Mouse (Mus musculus) adrenal gland, postnatal 36 days (tissue): Measurements from ENCODE around the gene Cdk6. TPM values are rescaled to one million over a fixed set of nuclear protein-coding genes. Genes with fewer than 3 reads are reported as not detected.
"Not testable (repeated sequence)": the region's sequence is repeated elsewhere in the genome, so short reads cannot be mapped to it uniquely, and the experiment has no call there.

Source experiments
- DNase-seq, 2 experiments: peaks; one replicate each; pipeline ENCODE4 v3.0.0; 2021; ENCODE audit warnings: mixed read lengths in 1 of 2
- long read RNA-seq, 2 experiments: library from polyadenylated mRNA; stranded (forward); transcript quantifications; one replicate each; pipeline ENCODE4 v2.0.0; 2021; ENCODE audit warnings: borderline sequencing depth in 2 of 2
- total RNA-seq, 2 experiments: library from RNA; stranded (reverse); gene quantifications; 2 replicates each; pipeline ENCODE4 v1.2.3; 2021

Gene Cdk6
- 10 to 100 TPM; 16.3 to 20.4 TPM for total RNA-seq
- long read RNA-seq, experiment 1, partial matches to known transcripts: 0 of 1 reads
- long read RNA-seq, experiment 1, other reads (novel, unspliced or antisense): 1 of 1 reads
- long read RNA-seq, experiment 2, full-length matches to known transcripts: 1 of 2 reads
- long read RNA-seq, experiment 2, partial matches to known transcripts: 0 of 2 reads
- long read RNA-seq, experiment 2, other reads (novel, unspliced or antisense): 1 of 2 reads

DNA sequence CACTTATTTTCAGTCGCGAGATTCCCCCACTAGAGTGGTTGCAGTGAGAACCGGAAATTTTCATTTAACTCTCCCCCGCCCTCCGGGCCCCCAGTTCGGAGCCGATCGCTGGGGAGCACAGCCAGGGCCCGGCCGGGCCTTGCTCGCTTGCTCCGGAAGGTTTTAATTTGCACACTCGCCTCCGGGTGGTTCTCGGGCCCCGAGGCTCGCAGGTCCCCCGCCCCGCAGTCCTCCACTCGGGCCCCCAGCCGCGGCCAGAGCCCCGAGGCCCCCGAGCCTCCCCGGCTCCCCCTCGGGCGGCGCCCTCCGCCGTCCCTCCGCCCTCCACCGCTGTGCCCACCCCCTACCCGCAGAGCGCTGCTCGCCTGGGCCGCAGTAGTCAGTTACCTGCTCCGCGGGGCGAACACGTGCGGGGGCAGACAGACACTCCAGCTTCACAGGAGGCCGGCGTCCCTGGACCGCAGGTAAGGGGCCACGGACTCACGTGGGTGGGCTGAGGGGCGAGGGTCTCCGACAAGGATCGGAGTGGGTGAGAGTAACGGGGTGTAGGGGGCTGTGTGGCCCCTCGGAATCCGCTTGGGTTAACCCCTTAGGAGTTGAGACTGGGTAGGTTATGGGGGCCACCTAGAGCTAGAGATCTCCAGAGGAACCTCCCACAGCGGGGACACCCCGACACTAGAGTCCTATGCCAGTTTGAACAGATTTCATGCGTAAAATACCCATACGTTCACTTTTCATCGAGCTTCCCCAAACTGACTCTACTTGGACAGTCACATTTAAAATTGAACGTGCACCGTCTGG, at the start of gene Cdk6:
Cdk6 (plus strand) TSS at position 375 of the 801 bp plus-strand sequence.
- DNase-seq: peak; percentile 55 to 69

DNA sequence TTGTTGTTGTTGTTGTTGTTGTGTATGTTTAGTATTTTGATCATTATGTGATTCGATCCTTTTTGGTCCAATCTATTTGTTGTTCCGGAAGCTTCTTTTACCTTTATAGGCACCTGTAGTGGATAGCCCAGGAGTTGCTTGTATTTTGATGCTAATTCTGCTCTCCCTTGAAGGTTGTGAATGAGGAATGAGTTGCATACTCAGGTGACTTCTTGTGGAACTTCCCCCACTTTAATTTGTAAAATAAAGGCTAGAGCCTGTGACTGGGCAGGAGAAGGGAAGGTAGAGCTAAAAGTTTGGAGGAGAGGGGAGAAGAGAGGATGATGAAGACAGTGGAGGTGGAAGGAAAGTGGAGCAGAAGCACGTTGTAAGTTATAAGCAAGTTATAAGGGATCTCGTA, 47.6 kb upstream of the Cdk6 start:
- DNase-seq: no peak

DNA sequence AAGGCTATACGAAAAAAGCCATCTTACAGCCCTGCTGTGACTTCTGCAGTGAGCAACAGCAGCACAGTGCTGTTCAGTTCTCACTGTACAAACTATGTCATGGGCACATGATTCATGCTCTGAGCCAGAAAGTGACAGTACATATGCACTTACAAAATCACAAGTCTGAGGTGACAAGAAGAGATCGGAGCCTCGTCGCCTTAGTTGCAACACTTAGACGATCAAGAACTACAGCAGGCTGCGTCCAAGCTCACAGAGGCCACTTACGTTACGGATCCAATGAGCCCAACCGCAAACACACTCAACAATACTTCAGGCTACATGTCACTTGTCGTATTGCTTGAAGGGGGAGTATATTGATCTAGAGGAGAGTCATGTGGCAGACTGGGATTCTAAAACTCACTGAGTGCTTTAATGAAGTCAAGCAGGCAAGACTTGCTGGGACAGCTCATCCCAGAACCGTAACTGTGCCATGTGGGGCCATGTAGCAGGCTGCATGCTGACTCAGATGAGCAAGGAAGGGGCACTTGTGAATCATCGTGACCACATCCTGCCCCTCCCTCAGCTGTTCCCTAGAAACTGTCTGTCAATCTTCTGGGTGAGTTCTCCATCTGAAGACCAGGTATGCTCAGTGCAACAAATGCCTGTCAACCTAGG, 40.4 kb upstream of the Cdk6 start:
- peak; percentile 54 to 60 for DNase-seq

DNA sequence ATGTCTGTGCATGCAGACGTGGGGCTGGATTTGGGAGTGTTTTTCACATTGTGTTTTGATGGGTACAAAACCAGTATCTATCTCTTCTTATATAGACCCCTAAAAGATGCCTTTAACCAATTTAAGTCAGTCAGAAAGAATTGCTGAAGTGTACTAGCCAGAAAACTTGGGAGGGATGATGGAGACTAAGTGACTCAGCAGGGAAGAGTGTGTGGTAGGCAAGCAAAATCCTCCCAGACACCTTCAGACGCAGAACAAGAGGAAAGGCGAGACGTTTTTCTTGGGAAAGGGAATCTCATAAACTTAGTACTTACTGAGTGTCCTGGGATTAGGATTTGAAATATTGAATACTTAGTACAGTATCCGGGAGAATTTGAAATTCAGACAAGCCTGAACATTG, 39.8 kb upstream of the Cdk6 start:
- DNase-seq: no peak

DNA sequence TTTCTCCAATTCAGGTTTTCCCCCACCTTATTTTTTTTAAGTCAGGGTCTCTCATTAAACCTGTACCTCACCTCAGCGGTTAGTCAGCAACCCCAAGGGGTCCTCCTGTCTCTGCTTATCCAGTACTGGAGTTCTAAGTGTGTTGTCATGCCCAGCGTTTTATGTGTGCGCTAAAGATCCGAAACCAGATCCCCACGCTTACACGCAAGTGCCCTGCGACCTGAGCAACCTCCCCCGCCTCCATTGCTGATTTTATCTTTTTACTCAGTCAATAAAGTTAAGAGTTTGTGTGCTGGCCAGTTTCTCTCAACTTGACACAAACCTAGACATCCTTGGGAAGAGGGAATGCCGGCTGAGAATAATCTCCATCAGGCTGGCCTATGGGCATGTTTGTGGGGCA, 37.4 kb upstream of the Cdk6 start:
- DNase-seq: no peak

DNA sequence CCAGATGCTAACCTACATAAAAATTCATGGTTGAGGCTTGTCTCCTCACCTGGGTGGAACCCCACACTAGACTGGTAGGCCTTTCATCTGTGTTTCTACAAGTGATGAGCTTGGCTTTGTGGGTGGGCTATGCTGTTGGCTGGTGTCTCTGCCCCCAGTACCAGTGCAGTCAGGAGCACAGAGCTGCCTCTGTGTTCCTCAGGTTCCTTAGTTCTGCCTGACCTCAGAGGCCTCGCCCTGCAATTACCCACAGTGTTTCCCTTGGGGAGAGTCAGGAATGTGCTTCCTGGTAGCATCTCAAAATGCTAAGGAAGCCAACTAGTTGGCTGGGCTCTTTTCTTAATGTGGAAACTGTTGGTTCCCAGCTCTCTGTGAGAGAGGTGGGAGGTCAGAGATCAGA, 35.1 kb upstream of the Cdk6 start:
- DNase-seq: no peak

DNA sequence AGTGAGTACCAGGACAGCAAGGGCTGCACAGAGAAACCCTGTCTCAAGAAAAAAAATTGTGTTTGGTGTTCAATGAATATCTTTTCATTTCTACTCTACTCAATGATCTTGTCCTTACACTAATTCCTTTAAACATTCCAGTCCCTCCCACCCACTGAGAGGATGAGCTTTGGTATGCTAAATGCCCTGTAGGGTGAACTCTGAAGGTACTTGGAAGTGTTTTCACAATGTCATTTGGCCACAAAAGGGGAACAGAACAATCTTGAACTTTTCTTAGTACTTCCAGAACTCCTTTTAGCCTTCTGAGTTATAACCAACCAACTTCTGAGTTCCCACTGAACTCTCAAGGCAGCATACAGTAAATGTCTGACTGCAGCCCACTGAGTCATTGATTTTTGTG, 32.2 kb upstream of the Cdk6 start:
- DNase-seq: no peak

DNA sequence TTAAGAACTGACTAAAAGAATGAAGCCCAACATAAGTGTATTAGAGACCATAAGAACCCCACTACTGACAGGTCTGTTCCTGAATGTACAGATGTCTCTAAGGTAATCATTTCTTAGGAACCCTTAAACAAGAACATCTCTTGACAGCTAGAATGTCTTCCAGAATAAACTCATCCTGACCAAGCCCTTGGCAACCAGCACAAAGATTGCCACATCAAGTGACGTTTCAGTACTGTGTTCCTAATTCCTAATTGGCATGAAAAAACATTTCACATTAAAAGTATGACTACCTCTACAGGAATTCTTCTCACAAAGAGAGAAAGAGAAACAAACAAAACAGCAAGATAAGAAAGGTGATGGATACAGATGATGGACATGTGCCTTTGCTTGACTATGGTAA, 31.7 kb upstream of the Cdk6 start:
- DNase-seq: peak in 1 of 2 experiments; percentile 2

DNA sequence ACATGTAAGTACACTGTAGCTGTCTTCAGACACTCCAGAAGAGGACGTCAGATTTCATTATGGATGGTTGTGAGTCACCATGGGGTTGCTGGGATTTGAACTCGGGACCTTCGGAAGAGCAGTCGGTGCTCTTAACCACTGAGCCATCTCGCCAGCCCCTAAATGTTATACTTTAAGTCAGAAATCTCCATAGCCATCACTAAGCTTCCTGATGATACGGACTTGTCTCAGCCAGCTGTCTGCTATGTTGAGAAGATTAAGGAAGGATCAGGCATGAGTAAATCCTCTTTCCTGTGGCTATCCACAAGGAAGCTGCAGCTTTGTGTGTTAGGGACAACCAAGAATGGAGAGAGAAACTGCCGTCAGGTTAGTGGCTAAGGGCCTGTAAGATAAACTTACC, 30.1 kb upstream of the Cdk6 start:
- DNase-seq: not testable (repeated sequence)

DNA sequence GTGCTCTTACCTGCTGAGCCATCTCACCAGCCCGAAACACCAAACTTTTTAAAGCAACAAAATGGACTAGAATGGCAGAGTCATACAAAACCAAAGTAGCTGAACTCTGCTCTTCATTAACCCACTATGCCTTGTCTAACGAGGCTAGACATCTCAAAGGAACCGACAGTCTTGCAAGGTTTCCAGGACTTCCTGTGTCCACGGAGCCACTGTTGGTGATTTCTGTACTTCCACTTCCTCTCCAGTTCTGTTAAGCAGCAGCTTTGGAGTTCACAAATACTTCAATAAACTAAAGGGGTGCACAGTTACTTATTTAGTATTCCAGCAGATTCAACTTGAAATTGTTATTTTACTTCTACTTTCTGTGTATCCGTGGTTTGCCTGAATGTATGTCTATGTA, 23.6 kb upstream of the Cdk6 start:
- DNase-seq: not testable (repeated sequence)

DNA sequence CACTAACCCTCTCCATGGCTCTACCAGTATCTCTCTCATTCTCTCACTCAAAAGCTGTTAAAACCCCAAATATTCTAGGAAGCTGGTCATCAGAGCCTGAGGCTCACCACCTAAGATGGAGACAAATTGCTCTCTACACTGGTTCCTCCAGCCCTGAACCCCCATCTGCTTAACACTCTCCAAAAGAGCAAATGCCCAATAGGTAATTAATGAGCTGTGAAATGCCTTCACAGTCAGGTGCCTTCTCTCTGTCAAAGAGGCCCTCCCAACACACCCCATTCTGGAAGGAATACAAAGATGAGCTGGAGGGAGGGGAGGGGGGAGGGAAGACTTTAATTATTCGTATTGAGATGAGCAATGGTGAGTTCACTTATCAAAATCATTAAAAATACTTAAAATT, 21.1 kb upstream of the Cdk6 start:
- DNase-seq: no peak

DNA sequence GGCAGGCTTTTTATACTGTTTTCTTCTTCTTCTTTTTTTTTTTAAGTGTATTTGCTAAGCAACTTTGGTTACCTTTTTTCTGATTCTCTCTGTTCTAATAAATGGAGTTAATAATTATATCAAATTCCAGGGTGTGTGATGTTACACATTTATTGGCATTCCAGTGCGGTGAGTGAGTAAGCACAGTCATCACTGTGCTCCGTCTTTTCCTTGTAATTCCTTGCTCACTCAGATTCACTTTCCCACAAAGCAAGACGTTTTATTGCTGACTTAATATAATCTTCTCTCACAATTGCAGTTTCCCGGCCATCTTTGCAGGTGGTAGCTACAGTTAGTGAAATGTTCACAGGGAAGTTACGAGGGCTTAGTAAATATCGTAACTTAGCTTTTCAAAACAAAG, 19.2 kb upstream of the Cdk6 start:
- DNase-seq: no peak

DNA sequence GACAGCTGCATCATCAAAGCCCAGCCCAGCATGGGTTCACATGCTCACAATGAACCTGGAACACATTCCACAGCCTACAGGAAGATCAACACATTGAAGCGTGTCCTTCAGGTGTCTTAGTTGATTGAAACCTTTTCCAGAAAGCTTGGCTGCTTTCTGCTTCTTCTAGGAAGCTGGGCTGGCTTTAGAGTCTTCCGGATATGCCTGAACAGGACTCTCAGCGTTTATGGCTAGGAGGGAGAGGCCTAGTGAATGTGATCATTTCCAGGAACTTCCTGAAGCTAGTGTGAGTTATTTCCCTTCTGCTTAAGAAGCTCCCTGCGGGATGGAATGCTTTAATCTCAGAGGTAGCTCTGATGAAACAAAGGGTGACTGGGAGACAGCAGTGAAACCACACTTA, 17.2 kb upstream of the Cdk6 start:
- DNase-seq: no peak

DNA sequence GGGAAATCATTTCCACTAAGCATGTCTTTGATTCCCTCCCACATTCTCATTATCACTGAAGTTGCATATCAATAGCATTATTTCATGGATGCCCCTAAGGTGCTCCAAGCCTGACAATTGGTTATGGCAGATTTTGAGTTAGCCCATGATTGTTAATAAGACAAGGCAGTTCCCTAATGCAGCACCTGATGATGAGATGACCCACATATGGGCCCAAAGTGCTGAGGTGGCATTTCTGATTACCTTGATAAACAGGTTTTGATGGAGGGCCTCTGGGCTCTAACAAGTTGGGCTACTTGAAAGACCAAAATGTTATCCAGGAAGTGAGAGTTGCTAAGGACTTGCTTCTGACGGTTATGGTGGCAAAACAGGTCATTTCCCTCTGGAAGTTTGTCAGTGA, 11.9 kb upstream of the Cdk6 start:
- no peak for DNase-seq

DNA sequence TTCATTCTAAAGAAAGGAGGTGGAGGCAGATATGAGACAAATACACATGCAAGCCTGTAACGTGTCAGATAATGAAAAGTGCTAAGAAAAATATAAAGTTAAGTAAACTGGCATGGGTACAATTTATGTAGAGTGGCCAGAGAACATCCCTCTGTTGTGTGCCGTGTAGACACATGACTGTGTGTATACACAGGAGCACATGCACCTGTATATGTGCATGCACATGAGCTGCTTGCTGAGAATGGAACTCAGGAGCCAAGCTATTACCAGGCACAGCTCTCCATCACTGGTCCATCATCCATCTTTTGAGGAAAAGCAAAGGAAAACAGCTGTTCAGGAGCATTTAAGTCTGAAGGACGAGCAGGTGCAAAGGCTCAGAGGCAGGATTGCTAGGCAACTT, 10.4 kb upstream of the Cdk6 start:
- DNase-seq: no peak

DNA sequence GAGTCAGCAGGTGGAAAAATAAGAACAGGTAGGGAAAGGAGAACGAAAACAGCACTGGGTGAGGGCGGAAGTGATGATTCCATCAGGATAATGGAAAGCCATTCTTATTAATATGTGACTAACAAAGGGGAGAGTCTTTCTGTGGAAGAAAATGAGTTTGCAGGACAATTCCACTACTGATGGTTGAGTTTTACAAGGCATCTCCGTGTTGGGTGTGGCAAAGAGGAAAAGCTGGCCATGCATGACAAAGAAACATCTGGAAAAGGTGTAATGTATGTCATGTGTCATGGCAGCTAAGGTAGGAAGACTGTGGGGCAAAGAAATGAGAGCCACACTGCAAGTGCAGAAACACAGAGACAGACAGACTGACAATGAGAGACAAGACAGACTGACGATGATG, 8.3 kb upstream of the Cdk6 start:
- not testable (repeated sequence) for DNase-seq

DNA sequence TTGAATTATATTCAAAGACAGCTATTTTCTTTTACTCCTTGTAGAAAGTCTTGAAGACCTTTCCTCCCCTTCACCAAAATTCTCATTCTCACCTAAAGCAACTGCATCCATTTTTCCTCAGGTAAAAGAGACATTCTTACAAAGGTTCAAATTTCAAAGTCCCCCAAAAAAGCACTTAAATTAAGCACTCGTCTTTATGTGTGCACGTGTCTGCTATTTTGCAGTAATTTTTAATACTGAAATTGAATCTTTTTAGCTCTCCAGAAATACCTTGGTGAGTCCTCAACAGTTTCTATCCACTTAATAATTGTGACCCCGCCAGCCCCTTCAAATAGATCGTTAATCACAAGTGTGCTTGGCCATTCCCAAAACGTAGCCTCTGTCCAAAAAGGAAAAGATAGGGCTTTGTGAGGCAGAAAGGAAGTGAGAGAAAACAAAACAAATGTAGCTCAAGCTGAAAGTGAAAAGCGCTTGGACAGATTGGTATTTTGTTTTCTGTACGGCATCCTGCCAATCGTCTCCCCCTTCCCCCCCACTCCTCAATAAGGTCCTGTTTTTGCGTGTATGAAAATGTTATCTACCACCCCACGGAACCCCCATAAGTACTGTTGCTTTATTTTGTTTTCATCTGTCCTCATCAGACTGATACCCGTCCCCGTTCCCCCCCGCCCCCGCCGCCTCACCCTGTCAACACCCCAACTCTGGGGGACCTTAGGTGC, 786 bp upstream of the Cdk6 start:
- not testable (repeated sequence) for DNase-seq

DNA sequence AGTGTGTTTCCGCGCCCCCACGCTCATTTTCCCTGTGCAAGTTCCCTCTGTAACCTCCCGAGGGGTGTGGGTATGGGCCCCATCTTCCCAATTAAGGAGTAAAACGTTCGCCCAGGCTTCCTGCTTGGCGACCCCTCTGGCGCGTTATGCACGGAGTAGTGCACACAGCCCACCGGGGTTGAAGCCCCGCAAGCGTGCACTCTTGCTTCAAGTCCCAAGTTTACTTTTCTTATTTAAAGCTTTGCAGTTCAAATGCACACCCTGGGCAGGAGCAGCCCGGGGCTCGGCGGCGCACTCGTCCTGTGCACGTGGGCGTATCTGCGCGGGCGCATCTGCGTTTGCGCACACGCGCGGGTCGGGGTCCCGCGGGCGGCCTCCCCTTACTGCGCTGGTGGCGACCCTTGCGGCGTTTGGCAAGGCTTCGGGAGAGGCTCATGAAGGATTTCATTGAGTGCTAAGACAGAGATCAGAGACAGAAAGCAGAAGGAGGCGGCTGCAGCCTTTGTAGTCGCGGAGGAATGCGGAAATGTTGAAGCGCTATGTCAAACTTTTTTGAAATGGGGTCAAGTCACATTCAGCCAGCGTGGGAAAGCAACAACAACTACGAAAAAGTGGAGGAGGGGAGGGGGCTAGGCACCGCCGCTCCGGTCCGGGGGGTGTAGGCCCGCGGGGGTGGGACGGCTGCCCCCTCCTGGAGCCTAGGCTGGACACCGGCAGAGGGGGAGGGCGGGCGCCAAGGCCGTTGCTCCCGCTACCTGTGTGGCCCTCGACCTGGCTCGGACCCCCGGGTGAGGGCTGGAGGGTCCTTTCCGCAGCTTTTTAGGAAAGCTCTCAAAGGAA, 866 bp downstream of the Cdk6 start:
- peak; percentile 57 to 61 for DNase-seq

DNA sequence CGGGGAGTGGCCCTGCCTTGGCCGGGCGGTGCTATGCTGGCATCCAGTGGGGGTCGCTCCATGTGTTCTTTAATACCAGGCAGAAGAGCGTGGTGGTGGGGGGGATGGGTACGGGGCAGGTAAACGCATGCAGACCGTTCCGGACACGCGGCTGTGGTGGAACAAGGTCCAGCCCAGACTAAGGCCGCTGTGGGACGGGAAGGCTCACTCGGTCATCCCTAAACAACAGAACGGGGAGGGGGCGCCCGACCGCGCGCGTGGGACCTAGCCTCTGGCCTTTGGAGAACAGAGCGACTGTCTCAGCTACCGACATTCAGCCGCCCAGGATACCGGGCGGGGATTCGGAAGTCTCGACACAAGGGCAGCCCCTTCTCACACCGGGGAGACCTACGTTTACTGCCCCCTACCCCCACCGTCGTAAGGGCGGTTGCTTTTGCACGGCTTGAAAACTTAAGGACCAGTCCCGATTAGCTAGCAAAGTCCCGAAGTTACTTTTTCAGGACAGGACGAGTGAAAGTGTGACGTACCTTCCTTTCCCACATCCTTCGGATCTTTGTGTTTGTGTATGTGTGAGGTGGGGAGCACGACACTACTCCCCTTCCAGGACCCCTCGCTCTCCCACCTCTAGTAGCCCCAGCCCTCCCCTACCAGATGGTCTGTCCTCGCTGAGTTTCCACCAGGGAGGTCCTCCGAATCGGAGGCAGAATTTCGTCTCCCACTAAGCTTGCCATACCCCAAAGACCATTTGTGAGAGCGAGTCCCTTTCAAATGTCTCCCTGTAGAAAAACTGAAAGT, 1.7 kb downstream of the Cdk6 start:
- peak; percentile 41 to 67 for DNase-seq

DNA sequence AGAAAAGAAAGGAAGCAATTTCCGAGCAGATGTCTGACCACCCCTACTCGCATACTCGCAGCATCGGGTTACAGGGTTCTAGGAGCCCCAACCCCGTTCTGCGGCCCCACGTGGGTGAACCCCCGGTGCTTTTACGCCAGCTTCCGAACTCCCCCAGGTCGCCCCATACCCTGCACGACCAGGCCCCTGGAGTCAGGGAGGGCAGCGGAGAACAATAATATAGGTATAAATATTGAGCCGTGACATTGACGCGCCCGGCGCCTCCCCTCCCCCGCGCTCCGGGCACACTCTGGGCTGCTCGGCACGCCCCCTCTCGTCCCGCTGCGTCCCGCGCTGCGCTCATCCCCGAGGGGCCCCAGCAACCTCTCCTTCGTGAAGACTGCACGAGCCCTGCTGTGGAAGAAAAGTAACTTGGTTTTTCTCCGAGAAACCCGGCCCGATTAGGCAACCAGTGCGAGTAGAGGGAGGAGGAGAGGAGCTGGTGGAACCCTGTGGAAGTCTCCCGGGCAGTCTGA, 2.3 kb downstream of the Cdk6 start:
- peak; percentile 81 to 87 for DNase-seq
